Mouse (Mus musculus) ES-E14 (cell line): ENCODE data around the gene Srd5a2. TPM values are rescaled to one million over a fixed set of nuclear protein-coding genes. Genes with fewer than 3 reads are reported as not detected.

Experiments used
- DNase-seq: peaks from one replicate; pipeline ENCODE4 v3.0.0-alpha.2; 2013; ENCODE audit warnings: low read depth, low spot score
- H3K27ac ChIP-seq: 2 replicates; pipeline ENCODE4 v1.5.1; 2012; ENCODE audit warnings: low read depth, mild to moderate bottlenecking, low read length, moderate library complexity, mixed read lengths; ENCODE audit not compliant: poor library complexity, insufficient read depth, severe bottlenecking
- H3K36me3 ChIP-seq: 2 replicates; pipeline ENCODE4 v1.6.1; 2012; ENCODE audit warnings: mild to moderate bottlenecking, low read length, moderate library complexity, mixed read lengths; ENCODE audit not compliant: control insufficient read depth, poor library complexity, insufficient read depth, severe bottlenecking
- H3K4me1 ChIP-seq, 2 experiments: fragments of 150-350 bp in 1 of 2; sonication (generic) in 1 of 2; 2 replicates each; pipeline ENCODE4 v1.6.1; 2012; ENCODE audit warnings: low read length in 2 of 2, mild to moderate bottlenecking in 1 of 2, mixed read lengths in 1 of 2; ENCODE audit not compliant: control insufficient read depth in 2 of 2, insufficient read depth in 2 of 2, poor library complexity in 1 of 2
- H3K4me3 ChIP-seq, 2 experiments: fragments of 150-350 bp in 1 of 2; sonication (generic) in 1 of 2; 2 replicates each; pipeline ENCODE4 v1.5.1; 2012; ENCODE audit warnings: low read length in 2 of 2, low read depth in 1 of 2, mild to moderate bottlenecking in 1 of 2, mixed read lengths in 1 of 2; ENCODE audit not compliant: insufficient read depth in 1 of 2, poor library complexity in 1 of 2, severe bottlenecking in 1 of 2
- H3K9ac ChIP-seq: 2 replicates; pipeline ENCODE4 v1.6.1; 2012; ENCODE audit warnings: low read depth, mild to moderate bottlenecking, low read length, mixed read lengths; ENCODE audit not compliant: poor library complexity, insufficient read depth, severe bottlenecking
- H3K9me3 ChIP-seq: fragments of 150-350 bp; sonication (generic); 2 replicates; pipeline ENCODE4 v1.6.1; 2012; ENCODE audit warnings: low read depth, mild to moderate bottlenecking, low read length; ENCODE audit not compliant: control insufficient read depth, insufficient read depth
- CHD2 ChIP-seq: IDR thresholded peaks from 2 replicates; pipeline ENCODE4 v1.6.1; 2014; ENCODE audit warnings: mild to moderate bottlenecking, low read depth, low read length, inconsistent platforms
- HCFC1 ChIP-seq: IDR thresholded peaks from 2 replicates; pipeline ENCODE4 v1.6.1; 2012; ENCODE audit warnings: low read length, inconsistent platforms, borderline replicate concordance; ENCODE audit not compliant: insufficient read depth
- MAFK ChIP-seq: IDR thresholded peaks from 2 replicates; pipeline ENCODE4 v1.6.1; 2014; ENCODE audit warnings: mild to moderate bottlenecking, low read depth, low read length, inconsistent platforms; ENCODE audit not compliant: insufficient read depth
- ZC3H11A ChIP-seq: IDR thresholded peaks from 2 replicates; pipeline ENCODE4 v1.6.1; 2012; ENCODE audit warnings: low read depth, mild to moderate bottlenecking, inconsistent platforms, low read length, borderline replicate concordance
- ZNF384 ChIP-seq: IDR thresholded peaks from 2 replicates; pipeline ENCODE4 v1.6.1; 2012; ENCODE audit warnings: low read depth, low read length, inconsistent platforms
- in situ Hi-C, 2 experiments: fragments of 600-800 bp; cut with MboI; formaldehyde crosslinking; loops; one replicate each; pipeline ENCODE4 v1.15.1; 2025; ENCODE audit warnings: low sequenced_read_pairs in 2 of 2, inconsistent platforms in 1 of 2; ENCODE audit not compliant: unreplicated experiment in 2 of 2
- total RNA-seq: library from RNA; depleted of rRNA; stranded (reverse); fragments of 300-350 nt; gene quantifications from 2 replicates; pipeline ENCODE4 v1.2.3, GENCODE M21; 2012

Srd5a2 gene
- total RNA-seq, 1 experiment = 0.22 TPM

GRCm38 (mm10) chr17:74008680-74009079, 39.0 kb downstream of the Srd5a2 start:
- H3K4me1 ChIP-seq = no peaks in the 10 kb centered on the region
- H3K4me3 ChIP-seq = no peak overlapping the region
- in situ Hi-C loops = no loop called here
- no peak overlapping the region for H3K27ac ChIP-seq
- TF ChIP-seq MAFK (no peak), CHD2 (no peak), ZNF384 (no peak), HCFC1 (no peak), ZC3H11A (no peak)
- DNase-seq = no peak
- no peaks in the 10 kb centered on the region for H3K36me3 ChIP-seq
- no peak overlapping the region for H3K9ac ChIP-seq
- no peaks in the 10 kb centered on the region for H3K9me3 ChIP-seq

- Histone ChIP-seq H3K27ac (no peak overlapping the region), H3K36me3 (no peaks in the 10 kb centered on the region), H3K4me3 (no peak overlapping the region), H3K4me1 (no peaks in the 10 kb centered on the region), H3K9ac (no peak overlapping the region), H3K9me3 (no peaks in the 10 kb centered on the region)
- in situ Hi-C loops = no loop called here
- DNase-seq = no peak
- TF ChIP-seq ZC3H11A = no peak
- TF ChIP-seq MAFK = no peak
- no peak for TF ChIP-seq CHD2
- no peak for TF ChIP-seq ZNF384
- TF ChIP-seq HCFC1 = no peak
Measured at GRCm38 (mm10) chr17:74007001-74007400, 40.7 kb downstream of the Srd5a2 start.

GRCm38 (mm10) chr17:74002396-74002795, 45.3 kb downstream of the Srd5a2 start:
- no peak for TF ChIP-seq HCFC1
- no peak for TF ChIP-seq MAFK
- TF ChIP-seq CHD2 = no peak
- TF ChIP-seq ZNF384 = no peak
- TF ChIP-seq ZC3H11A = no peak
- Histone ChIP-seq H3K4me1 (no peaks in the 10 kb centered on the region), H3K4me3 (no peak overlapping the region), H3K9me3 (no peaks in the 10 kb centered on the region), H3K36me3 (no peaks in the 10 kb centered on the region), H3K9ac (no peak overlapping the region), H3K27ac (no peak overlapping the region)
- no peak for DNase-seq
- in situ Hi-C loops = no loop called here

DNA sequence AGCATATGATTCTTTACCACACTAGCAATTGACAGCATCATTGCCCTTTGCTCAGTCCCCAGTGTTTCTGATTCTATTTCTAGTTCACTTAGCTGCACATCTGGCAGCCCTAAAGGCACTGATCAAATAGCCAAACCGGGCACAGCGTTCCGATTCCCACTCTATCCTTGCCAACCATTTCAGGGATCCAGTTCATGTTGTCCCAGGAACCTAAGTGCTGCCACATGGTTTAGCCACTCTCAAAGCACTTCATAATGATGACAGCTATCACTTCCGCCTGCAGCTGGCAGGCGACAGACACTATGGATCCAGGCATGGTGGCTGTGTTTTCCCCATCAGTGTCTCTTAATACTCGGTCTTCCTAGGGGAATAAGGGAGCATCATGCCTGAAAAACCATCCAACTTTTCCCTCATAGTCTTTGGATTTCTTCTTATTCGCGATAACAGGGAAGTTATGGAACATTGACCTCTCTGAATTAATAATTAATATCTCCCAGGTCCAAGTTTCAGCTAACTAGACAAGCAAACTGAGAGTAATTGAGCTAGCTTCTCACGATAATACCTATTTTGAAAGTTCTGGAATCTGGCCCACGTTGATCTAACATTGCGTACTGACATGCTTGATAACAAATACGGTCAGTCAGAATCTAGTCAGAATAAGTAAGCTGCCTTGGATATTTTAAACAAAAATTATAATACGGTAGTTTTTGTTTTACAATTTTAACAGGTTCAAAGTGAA, 51.6 kb downstream of the Srd5a2 start:
- in situ Hi-C loops = no loop called here

DNA sequence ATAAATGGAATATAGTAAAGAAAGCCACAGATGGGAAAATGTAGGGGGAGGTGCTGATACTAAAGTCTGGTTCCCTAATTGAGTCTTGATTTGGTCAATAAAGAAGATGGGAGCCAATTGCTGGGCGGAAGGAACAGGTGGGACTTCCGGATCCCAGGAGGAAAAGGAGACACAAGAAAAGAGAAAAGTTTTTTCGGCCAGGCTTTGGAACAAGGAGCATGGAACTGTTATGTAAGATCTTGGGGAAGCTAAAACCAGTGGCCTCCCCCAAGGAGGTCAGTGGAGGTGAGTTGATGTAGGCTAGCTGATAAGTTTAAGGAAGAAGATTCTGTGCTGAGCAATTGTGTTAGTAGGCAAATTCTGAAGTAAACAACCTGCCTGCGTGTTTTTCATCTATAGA, 56.5 kb downstream of the Srd5a2 start:
- no peak overlapping the region for H3K27ac ChIP-seq
- in situ Hi-C loops = no loop called here
- no peaks in the 10 kb centered on the region for H3K36me3 ChIP-seq
- no peaks in the 10 kb centered on the region for H3K9me3 ChIP-seq
- DNase-seq = no peak
- H3K4me3 ChIP-seq = no peak overlapping the region
- H3K4me1 ChIP-seq = no peaks in the 10 kb centered on the region
- H3K9ac ChIP-seq = no peak overlapping the region
- TF ChIP-seq ZC3H11A = no peak
- TF ChIP-seq CHD2 = no peak
- no peak for TF ChIP-seq MAFK
- no peak for TF ChIP-seq HCFC1
- TF ChIP-seq ZNF384 = no peak

More for the DNA sequence above, 51.6 kb downstream of the Srd5a2 start:
- Histone ChIP-seq H3K9ac (no peak overlapping the region), H3K36me3 (no peaks in the 10 kb centered on the region), H3K27ac (no peak overlapping the region), H3K4me1 (no peaks in the 10 kb centered on the region), H3K4me3 (no peak overlapping the region), H3K9me3 (no peaks in the 10 kb centered on the region)
- no peak for TF ChIP-seq ZC3H11A
- no peak for TF ChIP-seq ZNF384
- no peak for TF ChIP-seq HCFC1
- TF ChIP-seq MAFK = no peak
- TF ChIP-seq CHD2 = no peak
- no peak for DNase-seq
